Mouse (Mus musculus) heart, adult 18-20 months (tissue): Measurements from ENCODE around the gene Armc9. TPM values are rescaled to one million over a fixed set of nuclear protein-coding genes. Genes with fewer than 3 reads are reported as not detected.

Experiments used
- DNase-seq, 2 experiments: peaks; one replicate each; pipeline ENCODE4 v3.0.0; 2021 to 2022; ENCODE audit warnings: mixed read lengths in 1 of 2
- total RNA-seq, 2 experiments: library from RNA; stranded (reverse); gene quantifications; 2 replicates each; pipeline ENCODE4 v1.2.3; 2021

Armc9 gene
- total RNA-seq, 2 experiments from 2014 or later, result 3.1 to 3.5 TPM

DNA sequence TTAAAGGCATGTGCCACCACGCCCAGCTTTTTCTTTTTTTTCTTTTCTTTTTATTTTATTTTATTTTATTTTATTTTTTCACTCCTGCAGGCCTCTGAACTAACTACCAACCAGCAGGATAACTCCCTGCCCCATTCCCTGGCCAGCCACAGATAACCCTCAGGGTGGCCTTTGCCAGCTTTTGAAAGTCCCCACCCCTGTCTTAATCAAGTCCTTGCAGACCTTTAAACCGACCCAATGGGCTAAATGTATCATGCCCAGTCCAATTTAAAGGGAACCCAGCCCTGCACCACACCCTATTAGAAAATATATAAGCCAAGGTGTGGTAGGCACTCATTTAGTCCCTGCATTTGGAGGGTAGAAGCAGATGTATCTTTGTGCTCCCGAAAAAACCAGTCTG, 157.7 kb downstream of the Armc9 start:
- DNase-seq, result no peak

DNA sequence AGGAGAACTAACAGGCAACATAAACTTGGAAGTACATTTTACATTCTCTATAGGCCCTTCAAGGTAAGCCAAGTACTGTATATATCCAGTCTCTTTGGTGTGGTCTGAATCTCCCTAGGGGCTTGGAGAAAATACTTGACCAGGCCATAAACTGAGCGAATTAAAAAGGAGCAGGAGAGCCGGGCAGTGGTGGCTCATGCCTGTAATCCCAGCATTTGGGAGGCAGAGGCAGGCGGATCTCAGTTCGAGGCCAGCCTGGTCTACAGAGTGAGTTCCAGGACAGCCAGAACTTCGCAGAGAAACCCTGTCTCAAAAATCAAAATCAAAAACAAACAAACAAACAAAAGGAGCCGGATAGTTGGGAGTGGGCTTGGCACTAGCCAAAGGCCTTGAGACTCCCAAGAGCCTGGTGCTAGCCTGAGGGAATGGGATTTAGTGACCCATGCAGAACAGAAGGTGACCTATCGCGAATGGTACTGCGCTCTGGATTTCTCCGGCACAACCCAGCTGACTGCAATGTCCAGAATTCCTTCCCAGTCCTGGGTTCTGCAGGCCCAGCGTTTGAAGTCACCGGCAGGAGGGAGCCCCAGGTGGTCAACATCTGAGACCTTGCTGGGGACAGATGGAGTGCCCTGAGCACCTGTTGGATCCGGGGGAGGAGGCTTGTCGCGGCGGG, 158.7 kb downstream of the Armc9 start:
- no peak for DNase-seq

DNA sequence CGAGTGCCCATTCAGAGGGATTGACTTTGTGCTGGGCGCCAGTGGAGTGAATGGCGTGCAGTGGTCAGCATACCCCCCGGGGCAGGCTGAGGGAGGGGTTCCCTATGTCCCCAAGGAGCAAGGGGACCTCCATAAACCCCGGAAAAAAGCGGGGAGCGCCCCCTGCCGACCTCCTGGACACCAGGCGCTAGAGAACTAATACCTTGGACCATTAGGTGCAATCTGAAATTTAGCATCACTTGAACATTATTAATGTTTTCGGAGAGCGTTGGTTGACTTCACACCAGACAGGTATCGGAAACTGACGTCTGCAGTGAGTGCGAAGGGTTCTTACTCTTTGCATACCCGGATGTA, 159.2 kb downstream of the Armc9 start:
- DNase-seq, result peak in 1 of 2 experiments; percentile 33

DNA sequence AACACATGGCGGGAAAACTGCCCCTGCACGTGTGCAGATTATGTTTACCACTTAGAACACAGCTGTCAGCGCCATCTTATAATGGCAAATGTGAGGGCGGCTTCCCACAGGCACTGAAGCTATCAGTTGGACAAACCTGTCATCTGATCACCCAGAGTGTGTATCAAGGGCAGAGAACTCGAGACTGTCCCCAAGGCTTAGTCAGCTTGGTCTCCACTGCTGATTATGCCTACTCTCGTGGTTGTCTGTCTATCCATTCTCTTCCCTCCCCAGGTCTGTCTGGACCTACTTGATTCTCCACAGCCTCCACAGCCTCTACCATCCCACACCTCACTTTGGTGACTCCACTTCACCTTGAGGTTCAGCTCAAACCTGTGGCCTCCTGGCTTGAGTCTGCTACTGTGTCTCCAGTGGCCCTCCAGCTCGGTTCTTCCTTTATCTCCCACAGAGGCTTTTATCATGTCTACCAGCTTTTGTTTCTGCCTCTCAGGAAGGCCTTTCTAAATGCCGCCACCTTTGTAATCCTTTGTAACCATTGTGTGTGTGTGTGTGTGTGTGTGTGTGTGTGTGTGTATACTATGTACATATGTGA, 166.3 kb downstream of the Armc9 start:
- DNase-seq, result no peak

Other genes with a start within 250 kb of the Armc9 start
- gene 4933407L21Rik, start 226.3 kb upstream of the Armc9 start, total RNA-seq, result not detected
- gene Gpr55, start 193.8 kb upstream of the Armc9 start, total RNA-seq, result under 1 TPM in 1 of 2 experiments, not detected in 1; 0.10 TPM
- gene Spata3, start 138.0 kb upstream of the Armc9 start, total RNA-seq, result not detected
- gene 2810459M11Rik, start 108.9 kb upstream of the Armc9 start, total RNA-seq, result not detected
- 100 to 1,000 TPM; 102 to 109 TPM for gene Psmd1, start 90.4 kb upstream of the Armc9 start, total RNA-seq
- under 1 TPM; 0.32 to 0.49 TPM for gene Htr2b, start 42.8 kb upstream of the Armc9 start, total RNA-seq
- 1 to 10 TPM in 1 of 2 experiments, not detected in 1; 2.0 TPM for gene Gm21972, start 21.1 kb upstream of the Armc9 start, total RNA-seq
- under 1 TPM; 0.42 to 0.75 TPM for gene B3gnt7, start 148.1 kb downstream of the Armc9 start, total RNA-seq
- gene Ncl, start 204.6 kb downstream of the Armc9 start, total RNA-seq, result 100 to 1,000 TPM; 105 to 113 TPM